Mouse (Mus musculus) liver, embryonic 14.5 days (tissue): ENCODE measurements at regions not wholly inside any gene's neighbourhood (a gene's known extent, or its start where the extent isn't known, plus 50 kb on each side); places are given as distances from the start of the nearest gene placed in this dataset.

Experiments used
- ATAC-seq: fragments of 200-750 bp; cut with Nextera tagmentation; 2 replicates; pipeline ENCODE4 v1.8.0; 2017; ENCODE audit warnings: moderate number of reproducible peaks, mild to moderate bottlenecking, moderate library complexity; ENCODE audit not compliant: insufficient read depth
- DNase-seq, 3 experiments: peaks; one replicate each; pipeline ENCODE4 v3.0.0-alpha.2; 2012 to 2013; ENCODE audit warnings: low read depth in 3 of 3, low spot score in 3 of 3
- H3K27ac ChIP-seq: fragments of 300-500 bp; sonication (generic); 2 replicates; pipeline ENCODE4 v1.5.1; 2014; ENCODE audit warnings: moderate library complexity, mild to moderate bottlenecking, control low read depth, inconsistent platforms
- H3K27me3 ChIP-seq: fragments of 300-500 bp; sonication (generic); 2 replicates; pipeline ENCODE4 v1.6.1; 2014; ENCODE audit warnings: mild to moderate bottlenecking, low read length, moderate library complexity; ENCODE audit not compliant: control insufficient read depth, insufficient read depth
- H3K36me3 ChIP-seq: fragments of 300-500 bp; sonication (generic); replicated peaks from 2 replicates; pipeline ENCODE4 v1.6.1; 2014; ENCODE audit warnings: low read depth; ENCODE audit not compliant: control insufficient read depth, insufficient read depth
- H3K4me1 ChIP-seq, 2 experiments: fragments of 200-500 bp in 1 of 2; fragments of 300-500 bp in 1 of 2; sonication (generic) in 1 of 2; replicated peaks; 2 replicates each; pipeline ENCODE4 v1.6.1; 2012 to 2014; ENCODE audit warnings: antibody characterized with exemption in 1 of 2, inconsistent platforms in 1 of 2, low read length in 1 of 2; ENCODE audit not compliant: control insufficient read depth in 2 of 2, insufficient read depth in 2 of 2
- H3K4me2 ChIP-seq: fragments of 300-500 bp; sonication (generic); 2 replicates; pipeline ENCODE4 v1.6.1; 2014; ENCODE audit warnings: low read depth, mild to moderate bottlenecking, control low read depth, moderate library complexity
- H3K4me3 ChIP-seq, 2 experiments: fragments of 200-500 bp in 1 of 2; fragments of 300-500 bp in 1 of 2; sonication (generic) in 1 of 2; 2 replicates each; pipeline ENCODE4 v1.5.1; 2012 to 2014; ENCODE audit warnings: low read depth in 2 of 2, low read length in 2 of 2, mild to moderate bottlenecking in 2 of 2, control low read depth in 1 of 2, inconsistent platforms in 1 of 2, moderate library complexity in 1 of 2; ENCODE audit not compliant: insufficient read depth in 1 of 2
- H3K9ac ChIP-seq: fragments of 300-500 bp; sonication (generic); replicated peaks from 2 replicates; pipeline ENCODE4 v1.6.1; 2014; ENCODE audit warnings: mild to moderate bottlenecking, control low read depth, moderate library complexity
- H3K9me3 ChIP-seq: fragments of 300-500 bp; sonication (generic); 2 replicates; pipeline ENCODE4 v1.6.1; 2016; ENCODE audit warnings: low read length, mixed read lengths; ENCODE audit not compliant: control insufficient read depth
- CTCF ChIP-seq: IDR thresholded peaks from 2 replicates; pipeline ENCODE4 v1.5.1; 2016; ENCODE audit warnings: antibody characterized with exemption, low read depth, control low read depth
- EP300 ChIP-seq: IDR thresholded peaks from 2 replicates; pipeline ENCODE4 v1.6.1; 2016; ENCODE audit warnings: antibody characterized with exemption, low read depth
- WGBS: fragments of 180-500 bp; shearing (Covaris S2); extraction: QIAGEN DNeasy Blood & Tissue Kit; methylation state at CpG from one replicate; pipeline ENCODE4 v1.1.7; 2014; ENCODE audit not compliant: insufficient replicate concordance; 5-methylcytosine and 5-hydroxymethylcytosine counted together

- no peak for TF ChIP-seq EP300
- no peak for TF ChIP-seq CTCF
- Histone ChIP-seq H3K4me1 (no peaks in the 10 kb centered on the region), H3K9ac (no peak overlapping the region), H3K27me3 (no peaks in the 10 kb centered on the region), H3K36me3 (no peaks in the 10 kb centered on the region), H3K4me2 (no peak overlapping the region), H3K4me3 (no peak overlapping the region), H3K27ac (no peak overlapping the region), H3K9me3 (no peaks in the 10 kb centered on the region)
- DNase-seq (no peak), ATAC-seq (no peak)
- WGBS = 33% methylated on average over 3 of the region's 3 CpGs
Measured at GRCm38 (mm10) chr11:26826194-26826593, 232.4 kb upstream of the Vrk2 start.

- Histone ChIP-seq H3K9ac (no peak overlapping the region), H3K27ac (no peak overlapping the region), H3K36me3 (no peaks in the 10 kb centered on the region), H3K4me2 (no peak overlapping the region), H3K4me1 (no peaks in the 10 kb centered on the region), H3K4me3 (no peak overlapping the region), H3K9me3 (no peaks in the 10 kb centered on the region), H3K27me3 (no peaks in the 10 kb centered on the region)
- 63% methylated on average over 8 of the region's 8 CpGs for WGBS
- ATAC-seq = no peak
- no peak for TF ChIP-seq EP300
- no peak for TF ChIP-seq CTCF
- DNase-seq = no peak
Measured at GRCm38 (mm10) chr11:26824080-26824727, 230.4 kb upstream of the Vrk2 start.

GRCm38 (mm10) chr11:26821091-26821490 lies 227.3 kb upstream of the Vrk2 start:
- Histone ChIP-seq H3K36me3 (no peaks in the 10 kb centered on the region), H3K4me3 (no peak overlapping the region)
- 27% methylated on average over 1 of the region's 1 CpGs for WGBS

GRCm38 (mm10) chr11:26817316-26817715 lies 223.5 kb upstream of the Vrk2 start:
- H3K27me3 ChIP-seq = no peaks in the 10 kb centered on the region
- no peak for ATAC-seq
- H3K36me3 ChIP-seq = no peaks in the 10 kb centered on the region
- H3K4me1 ChIP-seq = no peaks in the 10 kb centered on the region
- no peak overlapping the region for H3K4me3 ChIP-seq
- no peak overlapping the region for H3K9ac ChIP-seq
- no peak overlapping the region for H3K4me2 ChIP-seq
- DNase-seq = no peak
- H3K27ac ChIP-seq = no peak overlapping the region
- no peak for TF ChIP-seq EP300
- TF ChIP-seq CTCF = no peak
- no peaks in the 10 kb centered on the region for H3K9me3 ChIP-seq

More at GRCm38 (mm10) chr11:26821091-26821490, 227.3 kb upstream of the Vrk2 start:
- Histone ChIP-seq H3K4me2 (no peak overlapping the region), H3K9ac (no peak overlapping the region), H3K9me3 (no peaks in the 10 kb centered on the region), H3K4me1 (no peaks in the 10 kb centered on the region), H3K27me3 (no peaks in the 10 kb centered on the region), H3K27ac (no peak overlapping the region)
- no peak for DNase-seq
- TF ChIP-seq CTCF = no peak
- no peak for ATAC-seq

GRCm38 (mm10) chr11:26815104-26815503 lies 221.3 kb upstream of the Vrk2 start:
- Histone ChIP-seq H3K27me3 (no peaks in the 10 kb centered on the region), H3K27ac (no peak overlapping the region), H3K9ac (no peak overlapping the region), H3K9me3 (no peaks in the 10 kb centered on the region), H3K4me2 (no peak overlapping the region), H3K36me3 (no peaks in the 10 kb centered on the region), H3K4me1 (no peaks in the 10 kb centered on the region), H3K4me3 (no peak overlapping the region)
- ATAC-seq (no peak), DNase-seq (no peak)
- WGBS = 80% methylated on average over 8 of the region's 8 CpGs
- TF ChIP-seq EP300 (no peak), CTCF (no peak)
